Mouse (Mus musculus) forebrain, embryonic 16.5 days (tissue): ENCODE data around the gene Col20a1. TPM values are rescaled to one million over a fixed set of nuclear protein-coding genes. Genes with fewer than 3 reads are reported as not detected.

Experiments used
- ATAC-seq: fragments of 200-750 bp; cut with Nextera tagmentation; 2 replicates; pipeline ENCODE4 v1.8.0; 2017; ENCODE audit warnings: mild to moderate bottlenecking, moderate library complexity
- H3K27ac ChIP-seq: fragments of 300-500 bp; sonication (generic); 2 replicates; pipeline ENCODE4 v1.5.1; 2014; ENCODE audit warnings: low read length, control low read depth
- H3K27me3 ChIP-seq: fragments of 300-500 bp; sonication (generic); replicated peaks from 2 replicates; pipeline ENCODE4 v1.6.1; 2014; ENCODE audit warnings: low read length; ENCODE audit not compliant: control insufficient read depth, insufficient read depth
- H3K36me3 ChIP-seq: fragments of 300-500 bp; sonication (generic); 2 replicates; pipeline ENCODE4 v1.6.1; 2014; ENCODE audit not compliant: control insufficient read depth, insufficient read depth
- H3K4me1 ChIP-seq: fragments of 300-500 bp; sonication (generic); replicated peaks from 2 replicates; pipeline ENCODE4 v1.6.1; 2014; ENCODE audit warnings: low read length; ENCODE audit not compliant: control insufficient read depth, insufficient read depth
- H3K4me2 ChIP-seq: fragments of 300-500 bp; sonication (generic); 2 replicates; pipeline ENCODE4 v1.6.1; 2014; ENCODE audit warnings: mild to moderate bottlenecking, low read length, control low read depth
- H3K4me3 ChIP-seq: fragments of 300-500 bp; sonication (generic); replicated peaks from 2 replicates; pipeline ENCODE4 v1.5.1; 2014; ENCODE audit warnings: mild to moderate bottlenecking, low read length, control low read depth
- H3K9ac ChIP-seq: fragments of 300-500 bp; sonication (generic); replicated peaks from 2 replicates; pipeline ENCODE4 v1.6.1; 2014; ENCODE audit warnings: low read depth, low read length, control low read depth
- H3K9me3 ChIP-seq: fragments of 300-500 bp; sonication (generic); 2 replicates; pipeline ENCODE4 v1.6.1; 2016; ENCODE audit warnings: low read length; ENCODE audit not compliant: control insufficient read depth
- WGBS: fragments of 180-500 bp; shearing (Covaris S2); extraction: QIAGEN DNeasy Blood & Tissue Kit; methylation state at CpG from one replicate; pipeline ENCODE4 v1.1.7; 2014; 5-methylcytosine and 5-hydroxymethylcytosine counted together
- polyA plus RNA-seq: library from polyadenylated mRNA; unstranded; fragments of >200 nt; fragmentation: Nextera tagmentation; extraction: Ambion mirVana; gene quantifications from 2 replicates; pipeline ENCODE4 v1.2.1, GENCODE M21; 2015

Col20a1 gene
- polyA plus RNA-seq, 1 experiment from 2014 or later = 0.13 TPM

DNA sequence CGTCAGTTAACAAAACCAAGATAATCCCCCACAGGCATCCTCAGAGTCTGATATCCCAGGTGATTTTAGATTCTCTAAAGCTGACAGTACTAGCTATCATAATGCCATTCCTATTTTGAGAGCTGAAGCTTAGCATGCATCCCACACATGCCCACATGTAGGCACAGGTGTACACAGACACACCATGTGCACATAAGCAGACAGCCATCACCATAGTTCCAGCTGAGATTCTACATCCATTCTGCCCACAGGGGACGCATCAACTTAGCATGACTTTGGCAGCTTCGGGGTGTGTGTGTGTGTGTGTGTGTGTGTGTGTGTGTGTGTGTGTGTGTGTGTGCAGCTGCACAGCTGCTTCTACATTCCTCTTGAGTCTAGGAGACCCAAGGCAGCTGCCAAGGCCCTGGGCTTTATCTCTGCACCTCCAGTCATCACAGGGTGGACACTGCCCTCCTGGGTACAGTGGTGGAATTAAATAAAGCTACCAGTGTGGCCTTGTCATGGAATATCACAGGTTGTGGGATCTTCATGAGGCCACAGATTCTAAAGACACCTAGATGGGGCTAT lies 2.1 kb downstream of the Col20a1 start:
- Histone ChIP-seq H3K4me3 (no peak overlapping the region), H3K36me3 (no peaks in the 10 kb centered on the region), H3K4me1 (no peaks in the 10 kb centered on the region), H3K4me2 (no peak overlapping the region), H3K27ac (no peak overlapping the region), H3K27me3 (no peaks in the 10 kb centered on the region), H3K9ac (no peak overlapping the region), H3K9me3 (no peaks in the 10 kb centered on the region)
- no peak for ATAC-seq
- WGBS = 63% methylated on average over 3 of the region's 3 CpGs

- WGBS = 86% methylated on average over 1 of the region's 1 CpGs
- Histone ChIP-seq H3K27me3 (no peaks in the 10 kb centered on the region), H3K36me3 (no peaks in the 10 kb centered on the region), H3K4me3 (no peak overlapping the region), H3K4me2 (no peak overlapping the region), H3K9ac (no peak overlapping the region), H3K4me1 (no peaks in the 10 kb centered on the region), H3K27ac (no peak overlapping the region), H3K9me3 (no peaks in the 10 kb centered on the region)
- no peak for ATAC-seq
Observed at GRCm38 (mm10) chr2:180988948-180989347, 2.6 kb downstream of the Col20a1 start.

GRCm38 (mm10) chr2:180990347-180990746 lies 4.0 kb downstream of the Col20a1 start:
- H3K4me1 ChIP-seq = no peaks in the 10 kb centered on the region
- no peaks in the 10 kb centered on the region for H3K36me3 ChIP-seq
- ATAC-seq = no peak
- H3K27ac ChIP-seq = no peak overlapping the region
- no peaks in the 10 kb centered on the region for H3K27me3 ChIP-seq
- no peaks in the 10 kb centered on the region for H3K9me3 ChIP-seq
- no peak overlapping the region for H3K4me2 ChIP-seq
- H3K4me3 ChIP-seq = no peak overlapping the region
- WGBS = 54% methylated on average over 4 of the region's 4 CpGs
- H3K9ac ChIP-seq = no peak overlapping the region

GRCm38 (mm10) chr2:180994360-180994759 lies 8.0 kb downstream of the Col20a1 start:
- no peak for ATAC-seq
- H3K9ac ChIP-seq = no peak overlapping the region
- WGBS = 78% methylated on average over 2 of the region's 2 CpGs

GRCm38 (mm10) chr2:180995457-180995856 lies 9.1 kb downstream of the Col20a1 start:
- H3K27me3 ChIP-seq = no peaks in the 10 kb centered on the region
- 84% methylated on average over 4 of the region's 4 CpGs for WGBS

More at GRCm38 (mm10) chr2:180994360-180994759, 8.0 kb downstream of the Col20a1 start:
- Histone ChIP-seq H3K4me2 (no peak overlapping the region), H3K27me3 (no peaks in the 10 kb centered on the region), H3K4me3 (no peak overlapping the region), H3K27ac (no peak overlapping the region), H3K36me3 (no peaks in the 10 kb centered on the region), H3K4me1 (no peaks in the 10 kb centered on the region), H3K9me3 (no peaks in the 10 kb centered on the region)

DNA sequence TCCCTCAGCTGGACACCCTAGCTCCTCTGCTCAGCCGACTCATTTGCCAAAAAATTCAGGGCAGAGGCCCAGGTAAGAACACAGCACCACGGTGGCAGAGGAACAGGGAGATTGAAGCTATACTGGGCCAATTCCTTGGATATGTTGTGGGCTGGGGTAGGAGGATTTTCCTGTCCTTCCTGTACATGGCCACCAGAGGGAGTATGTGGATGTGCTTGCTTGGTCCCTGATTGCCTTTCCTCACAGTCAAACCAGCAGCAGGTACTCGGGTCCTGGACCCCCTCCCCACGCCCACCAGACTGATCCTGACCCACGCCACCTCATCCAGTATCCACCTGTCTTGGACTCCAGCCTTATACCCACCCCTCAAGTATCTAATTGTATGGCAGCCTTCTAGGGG lies 10.1 kb downstream of the Col20a1 start:
- H3K9me3 ChIP-seq = no peaks in the 10 kb centered on the region
- H3K36me3 ChIP-seq = no peaks in the 10 kb centered on the region
- H3K27me3 ChIP-seq = no peaks in the 10 kb centered on the region
- peak; percentile 77 for ATAC-seq
- 5% methylated on average over 5 of the region's 5 CpGs for WGBS
- no peak overlapping the region for H3K4me3 ChIP-seq
- H3K4me1 ChIP-seq = no peaks in the 10 kb centered on the region
- H3K27ac ChIP-seq = no peak overlapping the region
- H3K4me2 ChIP-seq = no peak overlapping the region
- H3K9ac ChIP-seq = no peak overlapping the region

More at GRCm38 (mm10) chr2:180995457-180995856, 9.1 kb downstream of the Col20a1 start:
- ATAC-seq = no peak
- Histone ChIP-seq H3K4me2 (no peak overlapping the region), H3K36me3 (no peaks in the 10 kb centered on the region), H3K9me3 (no peaks in the 10 kb centered on the region), H3K4me1 (no peaks in the 10 kb centered on the region), H3K27ac (no peak overlapping the region), H3K4me3 (no peak overlapping the region), H3K9ac (no peak overlapping the region)

DNA sequence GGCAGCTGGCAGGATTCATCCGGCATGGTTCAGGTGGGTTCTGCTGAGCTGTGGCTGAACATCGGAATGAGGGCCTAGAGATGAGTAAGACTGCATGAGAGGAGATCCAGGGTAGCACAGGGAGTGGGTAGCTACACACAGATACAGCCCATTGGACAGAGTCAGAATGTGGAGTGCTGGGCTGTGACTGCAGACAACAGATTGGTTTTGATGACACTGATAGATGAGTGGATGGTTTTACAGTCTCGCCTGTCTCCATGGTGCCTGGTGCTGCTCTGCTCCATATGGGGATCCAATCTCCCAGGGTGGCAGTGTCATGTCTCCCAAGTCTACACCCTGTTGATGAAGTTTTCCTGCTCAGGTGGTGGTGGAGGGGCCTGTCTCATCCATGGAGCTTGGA lies 10.6 kb downstream of the Col20a1 start:
- H3K27me3 ChIP-seq = no peaks in the 10 kb centered on the region
- no peak overlapping the region for H3K4me2 ChIP-seq
- WGBS = 68% methylated on average over 3 of the region's 3 CpGs
- no peak; the same call in 1 of the 2 replicates for ATAC-seq
- H3K36me3 ChIP-seq = no peaks in the 10 kb centered on the region
- no peaks in the 10 kb centered on the region for H3K9me3 ChIP-seq
- no peak overlapping the region for H3K27ac ChIP-seq
- H3K9ac ChIP-seq = no peak overlapping the region
- no peaks in the 10 kb centered on the region for H3K4me1 ChIP-seq
- H3K4me3 ChIP-seq = no peak overlapping the region

- Histone ChIP-seq H3K9me3 (no peaks in the 10 kb centered on the region), H3K4me2 (no peak overlapping the region), H3K27me3 (no peaks in the 10 kb centered on the region), H3K36me3 (no peaks in the 10 kb centered on the region), H3K9ac (no peak overlapping the region), H3K4me3 (no peak overlapping the region), H3K27ac (no peak overlapping the region), H3K4me1 (no peaks in the 10 kb centered on the region)
- ATAC-seq = no peak
- WGBS = 66% methylated on average over 4 of the region's 4 CpGs
Observed at GRCm38 (mm10) chr2:181007054-181007453, 20.7 kb downstream of the Col20a1 start.

DNA sequence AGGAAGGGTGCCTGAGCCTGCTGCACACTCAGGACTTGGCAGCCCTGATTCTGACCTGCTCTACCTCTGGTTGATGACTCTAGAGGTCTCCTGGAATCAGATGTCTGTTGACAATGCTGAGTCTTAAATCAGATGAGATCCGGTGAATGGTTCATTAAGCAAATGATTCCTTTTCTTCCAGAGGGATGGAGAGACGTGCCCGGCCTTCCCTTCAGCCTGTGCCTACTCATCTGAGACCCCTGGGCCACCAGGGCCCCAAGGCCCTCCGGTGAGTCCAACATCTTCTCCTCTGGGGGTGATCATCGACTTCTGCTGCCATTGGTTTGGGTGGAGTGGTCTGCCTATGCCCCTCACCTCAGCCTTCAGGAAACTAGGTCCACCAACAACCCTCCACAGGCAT lies 22.0 kb downstream of the Col20a1 start:
- ATAC-seq = no peak
- H3K4me1 ChIP-seq = no peaks in the 10 kb centered on the region
- H3K9me3 ChIP-seq = no peaks in the 10 kb centered on the region
- no peak overlapping the region for H3K4me2 ChIP-seq
- no peaks in the 10 kb centered on the region for H3K36me3 ChIP-seq
- H3K27ac ChIP-seq = no peak overlapping the region
- no peaks in the 10 kb centered on the region for H3K27me3 ChIP-seq
- H3K4me3 ChIP-seq = no peak overlapping the region
- WGBS = 65% methylated on average over 5 of the region's 5 CpGs
- no peak overlapping the region for H3K9ac ChIP-seq

DNA sequence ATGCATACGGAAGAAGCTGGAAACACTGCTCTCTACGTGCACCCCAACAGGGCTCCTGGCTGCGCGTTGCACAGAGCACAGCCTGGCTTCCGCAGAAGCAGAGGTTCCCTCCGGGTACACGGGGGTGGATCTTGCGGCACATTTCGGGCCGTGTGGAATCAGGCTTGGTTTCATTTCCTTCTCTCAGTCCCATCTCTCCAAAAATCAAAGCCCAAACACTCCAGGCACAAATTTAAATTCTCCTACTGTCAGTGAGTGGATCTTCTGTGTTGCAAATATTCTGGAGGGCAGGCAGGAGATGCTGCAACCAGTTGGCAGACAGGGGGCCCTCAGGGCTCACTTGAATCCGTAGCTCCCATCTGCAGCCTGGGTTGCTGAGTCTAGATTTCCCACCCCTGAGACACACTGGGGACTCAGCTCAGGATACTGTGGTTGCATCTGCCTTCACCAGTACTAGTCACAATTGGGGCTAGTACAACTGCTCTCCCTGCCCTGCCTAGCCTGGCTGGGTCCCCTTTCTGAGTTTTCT lies 45.1 kb downstream of the Col20a1 start:
- H3K9me3 ChIP-seq = no peaks in the 10 kb centered on the region
- no peaks in the 10 kb centered on the region for H3K36me3 ChIP-seq
- H3K9ac ChIP-seq = no peak overlapping the region
- no peak overlapping the region for H3K4me2 ChIP-seq
- no peaks in the 10 kb centered on the region for H3K4me1 ChIP-seq
- H3K27ac ChIP-seq = no peak overlapping the region
- 85% methylated on average over 11 of the region's 11 CpGs for WGBS
- H3K27me3 ChIP-seq = 0 out of 2 replicates have a peak, but pooled peaks cover 2% of the 10 kb centered on the region
- H3K4me3 ChIP-seq = no peak overlapping the region
- ATAC-seq = no peak
